Mouse (Mus musculus) ES-Bruce4 (cell line): ENCODE results near the gene Vars. TPM values are rescaled to one million over a fixed set of nuclear protein-coding genes. Genes with fewer than 3 reads are reported as not detected.

Experiments
- H3K27ac ChIP-seq: 2 replicates; pipeline ENCODE4 v1.5.1; 2012; ENCODE audit warnings: low read length, inconsistent platforms; ENCODE audit not compliant: insufficient read depth
- H3K27me3 ChIP-seq: 2 replicates; pipeline ENCODE4 v1.6.1; 2012; ENCODE audit warnings: mild to moderate bottlenecking, low read length, inconsistent platforms; ENCODE audit not compliant: control insufficient read depth, poor library complexity, insufficient read depth, severe bottlenecking
- H3K36me3 ChIP-seq: 2 replicates; pipeline ENCODE4 v1.6.1; 2012; ENCODE audit warnings: inconsistent platforms, mild to moderate bottlenecking, low read length, moderate library complexity; ENCODE audit not compliant: control insufficient read depth, poor library complexity, insufficient read depth, severe bottlenecking
- H3K4me1 ChIP-seq: one replicate; pipeline ENCODE4 v1.8.1; 2011; ENCODE audit warnings: low read length; ENCODE audit not compliant: control insufficient read depth, insufficient read depth
- H3K4me3 ChIP-seq: 2 replicates; pipeline ENCODE4 v1.5.1; 2011; ENCODE audit warnings: low read depth, mild to moderate bottlenecking, low read length
- H3K9ac ChIP-seq: 2 replicates; pipeline ENCODE4 v1.6.1; 2012; ENCODE audit warnings: low read depth, mild to moderate bottlenecking, inconsistent platforms; ENCODE audit not compliant: poor library complexity, severe bottlenecking
- H3K9me3 ChIP-seq: replicated peaks from 2 replicates; pipeline ENCODE4 v1.6.1; 2012; ENCODE audit warnings: mild to moderate bottlenecking, low read length, inconsistent platforms; ENCODE audit not compliant: control insufficient read depth, poor library complexity, insufficient read depth, severe bottlenecking
- CTCF ChIP-seq: IDR thresholded peaks from one replicate; pipeline ENCODE4 v1.8.1; 2011; ENCODE audit warnings: low read depth, low read length
- EP300 ChIP-seq: IDR thresholded peaks from 2 replicates; pipeline ENCODE4 v1.6.1; 2011; ENCODE audit warnings: low read depth, low read length; ENCODE audit not compliant: insufficient read depth
- POLR2A ChIP-seq: IDR thresholded peaks from one replicate; pipeline ENCODE4 v1.8.1; 2011; ENCODE audit warnings: low read length; ENCODE audit not compliant: insufficient read depth
- polyA plus RNA-seq: library from polyadenylated mRNA; stranded (reverse); fragments of >200 nt; gene quantifications from 2 replicates; pipeline ENCODE4 v1.2.4, GENCODE M21; 2011; ENCODE audit warnings: low read depth; ENCODE audit not compliant: missing spikeins, insufficient read depth, insufficient read length

Gene Vars
- polyA plus RNA-seq, 1 experiment, result 108 TPM

DNA sequence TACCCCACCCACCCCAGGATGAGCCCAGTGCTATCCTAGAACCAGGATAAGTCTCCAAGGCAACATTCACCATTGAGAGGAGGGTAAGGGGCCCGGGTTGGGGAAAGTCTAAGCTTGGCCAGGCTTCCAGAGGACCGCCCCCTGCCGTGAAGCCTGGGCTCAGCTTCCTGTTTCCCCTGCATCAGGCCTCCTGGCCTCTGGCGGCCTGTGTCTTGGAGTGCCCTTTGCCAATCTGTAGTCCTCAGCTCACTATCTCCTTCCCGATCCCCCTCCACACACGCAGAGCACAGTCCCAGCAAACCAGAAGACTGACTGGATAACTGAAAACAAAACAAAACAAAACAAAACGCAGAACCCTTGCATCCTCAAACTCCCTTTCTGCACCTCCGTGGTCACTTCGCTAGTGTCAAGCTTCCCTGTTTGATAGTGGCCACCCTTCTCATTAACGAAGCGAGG is 48.8 kb downstream of the Vars start, which contains the start of gene Clic1:
Gene Clic1, plus strand, starts transcription at position 406 of the 456 bp plus-strand sequence.
- peak within 1 kb of the TSS; percentile 70 for H3K27ac ChIP-seq
- H3K9ac ChIP-seq, result peak within 1 kb of the TSS; percentile 94
- H3K4me3 ChIP-seq, result peak within 1 kb of the TSS; percentile 90
- H3K4me1 ChIP-seq, result peaks cover 9% of the 10 kb centered on the region
- no peaks in the 10 kb centered on the region for H3K9me3 ChIP-seq
- peaks cover 14% of the 10 kb centered on the region for H3K36me3 ChIP-seq
- TF ChIP-seq CTCF, result no peak
- no peak for TF ChIP-seq POLR2A
- no peak for TF ChIP-seq EP300
- no peaks in the 10 kb centered on the region for H3K27me3 ChIP-seq

DNA sequence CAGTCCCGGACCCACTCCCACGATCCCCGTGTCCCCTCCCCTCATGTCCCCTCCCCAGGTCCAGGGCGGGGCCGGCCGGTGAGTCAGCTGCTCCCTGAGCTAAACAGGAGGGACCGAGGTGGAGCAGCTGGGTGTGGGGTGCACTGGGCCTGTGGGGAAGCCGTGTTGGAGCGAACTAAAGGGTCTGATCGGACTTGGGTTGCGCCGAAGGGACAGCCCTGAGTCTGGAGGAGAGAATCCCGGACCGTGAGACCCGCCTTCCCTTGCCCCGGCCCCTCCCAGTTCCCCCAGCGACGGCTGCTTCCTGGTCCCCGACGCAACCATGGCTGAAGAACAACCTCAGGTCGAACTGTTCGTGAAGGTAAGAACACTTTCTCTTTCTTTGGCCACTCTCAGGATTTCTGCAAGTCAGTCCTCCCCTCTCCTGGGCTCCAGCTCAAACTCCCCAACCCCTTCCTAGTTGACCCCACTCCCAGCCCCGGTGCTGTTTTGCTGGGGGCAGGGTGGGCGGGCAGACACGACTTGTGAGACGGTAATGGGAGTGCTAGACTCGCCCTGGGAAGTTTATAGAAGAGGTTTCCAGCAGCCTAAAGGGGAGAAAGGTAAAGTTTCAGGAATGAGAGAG is 49.5 kb downstream of the Vars start:
- Histone ChIP-seq H3K9me3 (no peaks in the 10 kb centered on the region), H3K36me3 (peaks cover 18% of the 10 kb centered on the region), H3K4me3 (peak overlapping the region; percentile 90), H3K27ac (peak overlapping the region; percentile 70), H3K4me1 (peaks cover 9% of the 10 kb centered on the region), H3K27me3 (no peaks in the 10 kb centered on the region), H3K9ac (peak overlapping the region; percentile 94)
- no peak for TF ChIP-seq CTCF
- TF ChIP-seq EP300, result no peak
- TF ChIP-seq POLR2A, result peak; percentile 49

- Histone ChIP-seq H3K4me3 (peak overlapping the region; percentile 64), H3K9me3 (no peaks in the 10 kb centered on the region), H3K9ac (peak overlapping the region; percentile 94), H3K4me1 (peaks cover 9% of the 10 kb centered on the region), H3K27ac (peak overlapping the region; percentile 90), H3K27me3 (no peaks in the 10 kb centered on the region), H3K36me3 (peaks cover 23% of the 10 kb centered on the region)
- TF ChIP-seq EP300 (peak; percentile 66), POLR2A (peak; percentile 59), CTCF (no peak)
Observed at GRCm38 (mm10) chr17:35051156-35052086, 50.6 kb downstream of the Vars start.

GRCm38 (mm10) chr17:35052271-35052798 is 51.5 kb downstream of the Vars start:
- Histone ChIP-seq H3K27ac (peak overlapping the region; percentile 90), H3K4me1 (peaks cover 9% of the 10 kb centered on the region), H3K9ac (peak overlapping the region; percentile 94), H3K4me3 (peak overlapping the region; percentile 64), H3K36me3 (peaks cover 23% of the 10 kb centered on the region), H3K27me3 (no peaks in the 10 kb centered on the region), H3K9me3 (no peaks in the 10 kb centered on the region)
- peak; percentile 69; the same call in 1 of the 2 replicates for TF ChIP-seq EP300
- TF ChIP-seq POLR2A, result no peak
- TF ChIP-seq CTCF, result no peak

DNA sequence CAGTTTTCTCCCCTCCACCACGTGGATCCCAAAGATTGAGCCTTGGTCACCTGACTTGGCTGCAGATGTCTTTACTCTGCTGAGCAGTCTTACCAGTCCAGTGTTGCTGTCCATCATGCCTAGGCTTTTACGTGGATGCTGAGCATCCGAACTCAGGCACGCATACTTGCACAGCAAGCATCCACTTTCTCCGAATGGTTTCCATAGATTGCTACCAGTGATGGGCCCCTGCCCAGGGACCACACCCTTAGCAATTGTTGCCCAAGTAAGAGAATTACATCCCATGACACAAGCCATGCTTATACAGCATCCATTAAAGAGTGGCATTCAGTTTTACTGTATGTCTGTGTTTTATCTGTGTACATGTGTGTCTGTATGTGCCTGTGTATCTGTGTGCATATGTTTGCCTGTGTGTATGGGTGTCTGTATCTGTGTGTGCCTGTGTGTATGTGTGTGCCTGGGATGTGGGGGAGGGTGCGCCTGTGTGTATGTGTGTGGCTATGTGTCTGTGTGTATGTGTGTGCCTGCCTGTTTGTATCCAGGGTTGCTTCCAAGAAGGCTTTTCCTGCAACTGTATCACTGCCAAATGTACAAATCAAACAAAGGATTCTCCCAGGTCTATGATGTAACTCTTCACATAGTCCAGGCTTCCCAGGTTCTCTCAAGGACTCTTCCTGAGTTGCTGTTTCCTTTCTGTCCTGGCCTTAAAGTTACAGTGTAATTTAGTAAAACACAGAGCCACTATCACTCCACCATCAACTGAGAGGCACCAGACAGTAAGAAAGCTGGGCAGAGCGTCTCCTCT is 55.1 kb downstream of the Vars start:
- Histone ChIP-seq H3K36me3 (peaks cover 26% of the 10 kb centered on the region), H3K9ac (no peak overlapping the region), H3K9me3 (no peaks in the 10 kb centered on the region), H3K27ac (no peak overlapping the region), H3K4me3 (no peak overlapping the region), H3K27me3 (no peaks in the 10 kb centered on the region), H3K4me1 (peaks cover 6% of the 10 kb centered on the region)
- TF ChIP-seq POLR2A (no peak), EP300 (no peak), CTCF (no peak)
